Mouse (Mus musculus): Measurements from ENCODE around the gene Cabp4. TPM values are rescaled to one million over a fixed set of nuclear protein-coding genes. Genes with fewer than 3 reads are reported as not detected.
A peak's percentile ranks its signal among the peaks of the same experiment; 100 is the strongest.

Gene Cabp4
- polyA plus RNA-seq, 1 experiment, result 2.2 TPM

- no peak overlapping the region for H3K4me3 ChIP-seq (ENCODE audit: extremely low read depth, insufficient read depth, insufficient read length)
- H3K27me3 ChIP-seq (ENCODE audit: control insufficient read depth, insufficient read depth, low read length), result no peaks in the 10 kb centered on the region
- 93% methylated on average over 26 of the region's 26 CpGs for WGBS
- DNase-seq (ENCODE audit: low read depth in 1 of 2, low spot score in 2 of 2), result no peak
- H3K4me1 ChIP-seq (ENCODE audit: control insufficient read depth, insufficient read depth, insufficient read length), result peaks cover 23% of the 10 kb centered on the region
- TF ChIP-seq POLR2A (IDR thresholded peaks at IDR 0.05; ENCODE audit: low read depth, low read length) (no peak), CTCF (IDR thresholded peaks at IDR 0.05; ENCODE audit: extremely low read depth, insufficient read depth, insufficient read length, insufficient replicate concordance) (no peak)
- peak overlapping the region; percentile 95 for H3K27ac ChIP-seq (ENCODE audit: insufficient read depth, low read length)
- peaks cover 47% of the 10 kb centered on the region for H3K36me3 ChIP-seq (ENCODE audit: control insufficient read depth, insufficient read depth, low read length)
These were observed 31.5 kb downstream of the Cabp4 start for GRCm38 (mm10) chr19:4112063-4112960.

- no peak for DNase-seq (ENCODE audit: low read depth in 1 of 2, low spot score in 2 of 2)
- Histone ChIP-seq H3K27me3 (ENCODE audit: control insufficient read depth, insufficient read depth, low read length) (no peaks in the 10 kb centered on the region), H3K4me1 (ENCODE audit: control insufficient read depth, insufficient read depth, insufficient read length) (peaks cover 4% of the 10 kb centered on the region; the same call in 1 of the 2 replicates), H3K36me3 (ENCODE audit: control insufficient read depth, insufficient read depth, low read length) (peaks cover 52% of the 10 kb centered on the region), H3K4me3 (ENCODE audit: extremely low read depth, insufficient read depth, insufficient read length) (no peak overlapping the region), H3K27ac (ENCODE audit: insufficient read depth, low read length) (no peak overlapping the region)
- TF ChIP-seq CTCF (IDR thresholded peaks at IDR 0.05; ENCODE audit: extremely low read depth, insufficient read depth, insufficient read length, insufficient replicate concordance), result no peak
- no peak for TF ChIP-seq POLR2A (IDR thresholded peaks at IDR 0.05; ENCODE audit: low read depth, low read length)
- 88% methylated on average over 9 of the region's 9 CpGs for WGBS
These were observed 35.3 kb downstream of the Cabp4 start for GRCm38 (mm10) chr19:4108535-4108934.

- no peak overlapping the region for H3K27ac ChIP-seq (ENCODE audit: insufficient read depth, low read length)
- no peak overlapping the region for H3K4me3 ChIP-seq (ENCODE audit: extremely low read depth, insufficient read depth, insufficient read length)
- peaks cover 50% of the 10 kb centered on the region for H3K36me3 ChIP-seq (ENCODE audit: control insufficient read depth, insufficient read depth, low read length)
- no peak for DNase-seq (ENCODE audit: low read depth in 1 of 2, low spot score in 2 of 2)
- H3K4me1 ChIP-seq (ENCODE audit: control insufficient read depth, insufficient read depth, insufficient read length), result peaks cover 1% of the 10 kb centered on the region; the same call in 1 of the 2 replicates
- WGBS, result 94% methylated on average over 14 of the region's 14 CpGs
- H3K27me3 ChIP-seq (ENCODE audit: control insufficient read depth, insufficient read depth, low read length), result no peaks in the 10 kb centered on the region
- TF ChIP-seq CTCF (IDR thresholded peaks at IDR 0.05; ENCODE audit: extremely low read depth, insufficient read depth, insufficient read length, insufficient replicate concordance) (no peak), POLR2A (IDR thresholded peaks at IDR 0.05; ENCODE audit: low read depth, low read length) (no peak)
These were observed 37.2 kb downstream of the Cabp4 start for GRCm38 (mm10) chr19:4106654-4107053.

- Histone ChIP-seq H3K4me1 (ENCODE audit: control insufficient read depth, insufficient read depth, insufficient read length) (peaks cover 10% of the 10 kb centered on the region), H3K27me3 (ENCODE audit: control insufficient read depth, insufficient read depth, low read length) (no peaks in the 10 kb centered on the region), H3K4me3 (ENCODE audit: extremely low read depth, insufficient read depth, insufficient read length) (no peak overlapping the region), H3K27ac (ENCODE audit: insufficient read depth, low read length) (no peak overlapping the region), H3K36me3 (ENCODE audit: control insufficient read depth, insufficient read depth, low read length) (peaks cover 42% of the 10 kb centered on the region)
- 94% methylated on average over 16 of the region's 16 CpGs for WGBS
- no peak for DNase-seq (ENCODE audit: low read depth in 1 of 2, low spot score in 2 of 2)
- no peak for TF ChIP-seq CTCF (IDR thresholded peaks at IDR 0.05; ENCODE audit: extremely low read depth, insufficient read depth, insufficient read length, insufficient replicate concordance)
- TF ChIP-seq POLR2A (IDR thresholded peaks at IDR 0.05; ENCODE audit: low read depth, low read length), result no peak
These were observed 39.1 kb downstream of the Cabp4 start for GRCm38 (mm10) chr19:4104675-4105194.

GRCm38 (mm10) chr19:4103792-4104191, 40.0 kb downstream of the Cabp4 start:
- H3K27ac ChIP-seq (ENCODE audit: insufficient read depth, low read length), result no peak overlapping the region
- TF ChIP-seq POLR2A (IDR thresholded peaks at IDR 0.05; ENCODE audit: low read depth, low read length) (no peak), CTCF (IDR thresholded peaks at IDR 0.05; ENCODE audit: extremely low read depth, insufficient read depth, insufficient read length, insufficient replicate concordance) (no peak)
- H3K4me1 ChIP-seq (ENCODE audit: control insufficient read depth, insufficient read depth, insufficient read length), result peaks cover 10% of the 10 kb centered on the region
- H3K27me3 ChIP-seq (ENCODE audit: control insufficient read depth, insufficient read depth, low read length), result no peaks in the 10 kb centered on the region
- 65% methylated on average over 3 of the region's 3 CpGs for WGBS
- H3K36me3 ChIP-seq (ENCODE audit: control insufficient read depth, insufficient read depth, low read length), result peaks cover 42% of the 10 kb centered on the region
- DNase-seq (ENCODE audit: low read depth in 1 of 2, low spot score in 2 of 2), result no peak
- H3K4me3 ChIP-seq (ENCODE audit: extremely low read depth, insufficient read depth, insufficient read length), result no peak overlapping the region

- Histone ChIP-seq H3K4me3 (ENCODE audit: extremely low read depth, insufficient read depth, insufficient read length) (no peak overlapping the region), H3K27me3 (ENCODE audit: control insufficient read depth, insufficient read depth, low read length) (no peaks in the 10 kb centered on the region), H3K36me3 (ENCODE audit: control insufficient read depth, insufficient read depth, low read length) (peaks cover 39% of the 10 kb centered on the region), H3K4me1 (ENCODE audit: control insufficient read depth, insufficient read depth, insufficient read length) (peaks cover 14% of the 10 kb centered on the region), H3K27ac (ENCODE audit: insufficient read depth, low read length) (no peak overlapping the region)
- no peak for TF ChIP-seq CTCF (IDR thresholded peaks at IDR 0.05; ENCODE audit: extremely low read depth, insufficient read depth, insufficient read length, insufficient replicate concordance)
- TF ChIP-seq POLR2A (IDR thresholded peaks at IDR 0.05; ENCODE audit: low read depth, low read length), result no peak
- no peak for DNase-seq (ENCODE audit: low read depth in 1 of 2, low spot score in 2 of 2)
- WGBS, result 97% methylated on average over 18 of the region's 18 CpGs
These were observed 40.5 kb downstream of the Cabp4 start for GRCm38 (mm10) chr19:4103294-4103693.

- H3K27ac ChIP-seq (ENCODE audit: insufficient read depth, low read length), result no peak overlapping the region
- no peak for DNase-seq (ENCODE audit: low read depth in 1 of 2, low spot score in 2 of 2)
- 76% methylated on average over 12 of the region's 12 CpGs for WGBS
- H3K4me1 ChIP-seq (ENCODE audit: control insufficient read depth, insufficient read depth, insufficient read length), result peaks cover 21% of the 10 kb centered on the region
- no peaks in the 10 kb centered on the region for H3K27me3 ChIP-seq (ENCODE audit: control insufficient read depth, insufficient read depth, low read length)
- H3K4me3 ChIP-seq (ENCODE audit: extremely low read depth, insufficient read depth, insufficient read length), result no peak overlapping the region
- peaks cover 33% of the 10 kb centered on the region for H3K36me3 ChIP-seq (ENCODE audit: control insufficient read depth, insufficient read depth, low read length)
- TF ChIP-seq CTCF (IDR thresholded peaks at IDR 0.05; ENCODE audit: extremely low read depth, insufficient read depth, insufficient read length, insufficient replicate concordance) (no peak), POLR2A (IDR thresholded peaks at IDR 0.05; ENCODE audit: low read depth, low read length) (no peak)
These were observed 41.2 kb downstream of the Cabp4 start for GRCm38 (mm10) chr19:4102626-4103025.
